Mouse (Mus musculus) midbrain, embryonic 10.5 days (tissue): ENCODE data around the gene Tbcc. TPM values are rescaled to one million over a fixed set of nuclear protein-coding genes. Genes with fewer than 3 reads are reported as not detected.
"Not testable (repeated sequence)": the region's sequence is repeated elsewhere in the genome, so short reads cannot be mapped to it uniquely, and the experiment has no call there.

ENCODE experiments used
- DNase-seq: peaks from one replicate; pipeline ENCODE4 v3.0.0-alpha.2; 2017; ENCODE audit warnings: low spot score
- H3K27ac ChIP-seq: fragments of 300-500 bp; sonication (generic); replicated peaks from 2 replicates; pipeline ENCODE4 v1.5.1; 2016; ENCODE audit warnings: mild to moderate bottlenecking
- H3K27me3 ChIP-seq: fragments of 300-500 bp; sonication (generic); 2 replicates; pipeline ENCODE4 v1.6.1; 2016; ENCODE audit warnings: low read depth, mild to moderate bottlenecking; ENCODE audit not compliant: poor library complexity, severe bottlenecking
- H3K36me3 ChIP-seq: fragments of 300-500 bp; sonication (generic); 2 replicates; pipeline ENCODE4 v1.6.1; 2016; ENCODE audit warnings: mild to moderate bottlenecking, moderate library complexity
- H3K4me1 ChIP-seq: fragments of 300-500 bp; sonication (generic); 2 replicates; pipeline ENCODE4 v1.6.1; 2016
- H3K4me3 ChIP-seq: fragments of 300-500 bp; sonication (generic); 2 replicates; pipeline ENCODE4 v1.5.1; 2016; ENCODE audit warnings: mild to moderate bottlenecking, moderate library complexity
- H3K9me3 ChIP-seq: fragments of 300-500 bp; sonication (generic); replicated peaks from 2 replicates; pipeline ENCODE4 v1.6.1; 2016; ENCODE audit warnings: mild to moderate bottlenecking
- WGBS: fragments of 180-500 bp; shearing (Covaris S2); methylation state at CpG from one replicate; pipeline ENCODE4 v1.1.7; 2016; 5-methylcytosine and 5-hydroxymethylcytosine counted together
- polyA plus RNA-seq: library from polyadenylated mRNA; unstranded; fragments of >200 nt; fragmentation: Nextera tagmentation; extraction: Ambion mirVana; gene quantifications from 2 replicates; pipeline ENCODE4 v1.2.1, GENCODE M21; 2016

Tbcc gene
- polyA plus RNA-seq = 55.9 and 57.7 TPM in 2 replicates

GRCm38 (mm10) chr17:46890116-46890815 is at the start of gene Tbcc:
Tbcc (plus strand) TSS chr17:46890684.
- Histone ChIP-seq H3K27ac (peak within 1 kb of the TSS; percentile 94), H3K36me3 (peaks cover 22% of the 10 kb centered on the region), H3K4me3 (peak within 1 kb of the TSS; percentile 71), H3K27me3 (no peaks in the 10 kb centered on the region), H3K9me3 (no peaks in the 10 kb centered on the region), H3K4me1 (peaks cover 47% of the 10 kb centered on the region)
- WGBS = under 1% methylated on average over 40 of the region's 40 CpGs
- DNase-seq = peak; percentile 99

GRCm38 (mm10) chr17:46843022-46843421 is 47.5 kb upstream of the Tbcc start:
- WGBS = 89% methylated on average over 2 of the region's 2 CpGs
- Histone ChIP-seq H3K4me1 (peaks cover 12% of the 10 kb centered on the region), H3K27ac (no peak overlapping the region), H3K36me3 (no peaks in the 10 kb centered on the region), H3K27me3 (no peaks in the 10 kb centered on the region), H3K9me3 (no peaks in the 10 kb centered on the region), H3K4me3 (no peak overlapping the region)
- no peak for DNase-seq

- no peaks in the 10 kb centered on the region for H3K27me3 ChIP-seq
- H3K36me3 ChIP-seq = no peaks in the 10 kb centered on the region
- WGBS = 86% methylated on average over 7 of the region's 7 CpGs
- no peak overlapping the region for H3K4me3 ChIP-seq
- no peak for DNase-seq
- peaks cover 6% of the 10 kb centered on the region for H3K4me1 ChIP-seq
- no peaks in the 10 kb centered on the region for H3K9me3 ChIP-seq
- no peak overlapping the region for H3K27ac ChIP-seq
Observed at GRCm38 (mm10) chr17:46843716-46844115, 46.8 kb upstream of the Tbcc start.

GRCm38 (mm10) chr17:46844811-46845210 is 45.7 kb upstream of the Tbcc start:
- Histone ChIP-seq H3K4me1 (peaks cover 6% of the 10 kb centered on the region), H3K36me3 (no peaks in the 10 kb centered on the region), H3K27me3 (no peaks in the 10 kb centered on the region), H3K4me3 (no peak overlapping the region), H3K9me3 (no peaks in the 10 kb centered on the region), H3K27ac (no peak overlapping the region)
- DNase-seq = no peak
- WGBS = 82% methylated on average over 10 of the region's 10 CpGs

- H3K9me3 ChIP-seq = no peaks in the 10 kb centered on the region
- H3K4me3 ChIP-seq = no peak overlapping the region
- no peaks in the 10 kb centered on the region for H3K36me3 ChIP-seq
- 92% methylated on average over 12 of the region's 12 CpGs for WGBS
- H3K27ac ChIP-seq = no peak overlapping the region
- no peak for DNase-seq
- peaks cover 6% of the 10 kb centered on the region for H3K4me1 ChIP-seq
- H3K27me3 ChIP-seq = no peaks in the 10 kb centered on the region
Observed at GRCm38 (mm10) chr17:46845262-46845661, 45.2 kb upstream of the Tbcc start.

- H3K4me3 ChIP-seq, H3K36me3 ChIP-seq, H3K9me3 ChIP-seq, H3K4me1 ChIP-seq, DNase-seq, H3K27ac ChIP-seq, H3K27me3 ChIP-seq: not testable (repeated sequence)
- WGBS = 96% methylated on average over 18 of the region's 18 CpGs
Observed at GRCm38 (mm10) chr17:46846573-46846972, 43.9 kb upstream of the Tbcc start.

- Histone ChIP-seq H3K27me3 (no peaks in the 10 kb centered on the region), H3K9me3 (no peaks in the 10 kb centered on the region), H3K27ac (no peak overlapping the region), H3K4me3 (no peak overlapping the region), H3K36me3 (no peaks in the 10 kb centered on the region), H3K4me1 (peaks cover 6% of the 10 kb centered on the region)
- 91% methylated on average over 7 of the region's 7 CpGs for WGBS
- DNase-seq = no peak
Observed at GRCm38 (mm10) chr17:46847206-46847605, 43.3 kb upstream of the Tbcc start.

- peak; percentile 40 for DNase-seq
- Histone ChIP-seq H3K36me3 (peaks cover 5% of the 10 kb centered on the region; the same call in 1 of the 2 replicates), H3K27me3 (no peaks in the 10 kb centered on the region), H3K4me1 (peaks cover 25% of the 10 kb centered on the region), H3K9me3 (no peaks in the 10 kb centered on the region), H3K4me3 (no peak overlapping the region), H3K27ac (0 out of 2 replicates have a peak overlapping the region, but pooled peaks have one; percentile 4)
- 55% methylated on average over 6 of the region's 6 CpGs for WGBS
Observed at GRCm38 (mm10) chr17:46852725-46853124, 37.8 kb upstream of the Tbcc start.

GRCm38 (mm10) chr17:46853281-46853680 is 37.2 kb upstream of the Tbcc start:
- peak; percentile 35 for DNase-seq
- H3K9me3 ChIP-seq = no peaks in the 10 kb centered on the region
- peaks cover 5% of the 10 kb centered on the region; the same call in 1 of the 2 replicates for H3K36me3 ChIP-seq
- WGBS = 76% methylated on average over 6 of the region's 6 CpGs
- peaks cover 25% of the 10 kb centered on the region for H3K4me1 ChIP-seq
- H3K27me3 ChIP-seq = no peaks in the 10 kb centered on the region
- H3K4me3 ChIP-seq = no peak overlapping the region
- no peak overlapping the region for H3K27ac ChIP-seq

- Histone ChIP-seq H3K27ac (no peak overlapping the region), H3K36me3 (peaks cover 5% of the 10 kb centered on the region; the same call in 1 of the 2 replicates), H3K9me3 (no peaks in the 10 kb centered on the region), H3K4me3 (no peak overlapping the region), H3K4me1 (peaks cover 30% of the 10 kb centered on the region), H3K27me3 (no peaks in the 10 kb centered on the region)
- DNase-seq = no peak
- WGBS = 91% methylated on average over 7 of the region's 7 CpGs
Observed at GRCm38 (mm10) chr17:46854096-46854495, 36.4 kb upstream of the Tbcc start.

GRCm38 (mm10) chr17:46854640-46855110 is 35.8 kb upstream of the Tbcc start:
- H3K36me3 ChIP-seq = peaks cover 5% of the 10 kb centered on the region; the same call in 1 of the 2 replicates
- no peaks in the 10 kb centered on the region for H3K9me3 ChIP-seq
- H3K4me1 ChIP-seq = peaks cover 35% of the 10 kb centered on the region
- H3K27me3 ChIP-seq = no peaks in the 10 kb centered on the region
- DNase-seq = no peak
- 86% methylated on average over 8 of the region's 8 CpGs for WGBS
- peak overlapping the region; percentile 13; the same call in 1 of the 2 replicates for H3K27ac ChIP-seq
- peak overlapping the region; percentile 96; the same call in 1 of the 2 replicates for H3K4me3 ChIP-seq

GRCm38 (mm10) chr17:46855328-46856106 is 35.0 kb upstream of the Tbcc start:
- H3K4me1 ChIP-seq = peaks cover 36% of the 10 kb centered on the region
- 82% methylated on average over 15 of the region's 15 CpGs for WGBS
- no peaks in the 10 kb centered on the region for H3K9me3 ChIP-seq
- H3K4me3 ChIP-seq = peak overlapping the region; percentile 96
- H3K27ac ChIP-seq = peak overlapping the region; percentile 100
- no peaks in the 10 kb centered on the region for H3K27me3 ChIP-seq
- no peak for DNase-seq
- peaks cover 5% of the 10 kb centered on the region; the same call in 1 of the 2 replicates for H3K36me3 ChIP-seq

- 32% methylated on average over 4 of the region's 4 CpGs for WGBS
- peak overlapping the region; percentile 100 for H3K27ac ChIP-seq
- DNase-seq = no peak
Observed at GRCm38 (mm10) chr17:46856107-46856388, 34.4 kb upstream of the Tbcc start.

More at GRCm38 (mm10) chr17:46856107-46856388, 34.4 kb upstream of the Tbcc start:
- H3K4me3 ChIP-seq = peak overlapping the region; percentile 96
- H3K27me3 ChIP-seq = no peaks in the 10 kb centered on the region
- peaks cover 36% of the 10 kb centered on the region for H3K4me1 ChIP-seq
- peaks cover 5% of the 10 kb centered on the region; the same call in 1 of the 2 replicates for H3K36me3 ChIP-seq
- H3K9me3 ChIP-seq = no peaks in the 10 kb centered on the region
